Mouse (Mus musculus): Measurements from ENCODE around the gene Stpg1. TPM values are rescaled to one million over a fixed set of nuclear protein-coding genes. Genes with fewer than 3 reads are reported as not detected.

Gene Stpg1
- polyA plus RNA-seq, 1 experiment from 2014 or later: 0.34 TPM

DNA sequence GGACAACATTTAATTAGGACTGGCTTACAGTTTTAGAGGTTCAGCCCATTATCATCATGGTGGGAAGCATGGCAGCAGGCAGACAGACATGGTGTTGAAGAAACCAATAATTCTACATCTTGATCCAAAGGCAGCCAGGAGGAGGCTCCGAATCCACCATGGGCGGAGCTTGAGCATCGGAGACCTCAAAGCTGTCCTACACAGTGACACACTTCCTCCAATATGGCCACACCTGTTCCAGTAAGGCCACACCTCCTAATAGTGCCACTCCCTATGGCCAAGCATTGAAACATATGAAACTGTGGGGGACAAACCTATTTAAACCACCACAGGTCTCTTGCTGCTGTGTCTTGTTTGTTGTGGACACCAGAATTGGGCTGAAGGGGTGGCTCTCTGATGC is 40.4 kb downstream of the Stpg1 start:
- ATAC-seq (ENCODE audit: low FRiP score, low read depth): no peak
- Histone ChIP-seq H3K9me3 (no peaks in the 10 kb centered on the region), H3K4me2 (no peak overlapping the region), H3K36me3 (no peaks in the 10 kb centered on the region), H3K4me3 (no peak overlapping the region), H3K27ac (replicated peaks) (no peak overlapping the region), H3K27me3 (no peaks in the 10 kb centered on the region), H3K4me1 (replicated peaks) (peaks cover 5% of the 10 kb centered on the region), H3K9ac (no peak overlapping the region)
- 98% methylated on average over 3 of the region's 3 CpGs for WGBS

DNA sequence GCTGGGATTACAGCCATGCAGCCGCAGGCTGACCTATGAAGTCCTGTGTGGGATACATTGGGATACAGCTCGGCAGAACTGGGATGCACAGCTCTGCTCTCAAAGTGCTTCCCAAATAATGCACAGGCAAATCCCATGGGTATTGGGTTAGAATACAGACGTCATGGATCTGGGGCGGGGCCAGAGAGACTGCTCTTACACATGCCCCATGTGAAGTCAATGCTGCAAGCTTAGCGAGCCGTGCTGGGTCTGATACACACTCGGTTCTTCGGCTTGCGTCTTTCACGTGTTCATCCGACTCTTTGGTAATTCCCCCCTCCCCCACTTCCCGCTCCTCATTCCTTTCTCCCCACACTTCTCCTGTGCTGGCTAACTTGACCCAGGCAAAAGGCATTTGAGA is 44.5 kb downstream of the Stpg1 start:
- ATAC-seq (ENCODE audit: low FRiP score, low read depth): no peak
- Histone ChIP-seq H3K4me2 (no peak overlapping the region), H3K27ac (replicated peaks) (no peak overlapping the region), H3K9ac (no peak overlapping the region), H3K4me1 (replicated peaks) (peaks cover 10% of the 10 kb centered on the region), H3K4me3 (no peak overlapping the region), H3K9me3 (no peaks in the 10 kb centered on the region), H3K27me3 (no peaks in the 10 kb centered on the region), H3K36me3 (no peaks in the 10 kb centered on the region)
- WGBS: 81% methylated on average over 12 of the region's 12 CpGs

DNA sequence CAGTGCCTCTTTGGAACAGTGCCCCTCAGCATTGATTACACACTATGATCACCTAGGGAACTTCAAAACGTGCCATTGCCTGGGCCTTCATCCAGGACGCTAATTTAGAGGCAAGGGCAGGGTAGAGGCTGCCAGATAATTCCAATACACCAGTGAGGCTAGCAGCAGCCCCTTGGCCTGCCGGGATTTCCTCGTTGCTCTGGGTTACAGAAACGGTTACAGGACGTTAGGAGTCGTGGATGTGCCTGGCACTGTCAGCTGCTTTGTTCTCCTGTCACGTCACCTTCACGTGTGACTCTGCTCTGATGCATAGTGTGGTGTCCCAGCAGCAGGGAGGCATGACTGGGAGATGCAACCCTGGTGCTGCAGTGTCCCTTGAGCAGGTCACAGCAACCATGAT is 45.5 kb downstream of the Stpg1 start:
- no peaks in the 10 kb centered on the region for H3K36me3 ChIP-seq
- peak overlapping the region; percentile 33; the same call in 1 of the 2 replicates for H3K27ac ChIP-seq (replicated peaks)
- H3K4me2 ChIP-seq: no peak overlapping the region
- H3K27me3 ChIP-seq: no peaks in the 10 kb centered on the region
- no peak overlapping the region for H3K9ac ChIP-seq
- peaks cover 14% of the 10 kb centered on the region for H3K4me1 ChIP-seq (replicated peaks)
- 27% methylated on average over 9 of the region's 9 CpGs for WGBS
- peak; percentile 76; the same call in 1 of the 2 replicates for ATAC-seq (ENCODE audit: low FRiP score, low read depth)
- H3K4me3 ChIP-seq: no peak overlapping the region
- no peaks in the 10 kb centered on the region for H3K9me3 ChIP-seq

DNA sequence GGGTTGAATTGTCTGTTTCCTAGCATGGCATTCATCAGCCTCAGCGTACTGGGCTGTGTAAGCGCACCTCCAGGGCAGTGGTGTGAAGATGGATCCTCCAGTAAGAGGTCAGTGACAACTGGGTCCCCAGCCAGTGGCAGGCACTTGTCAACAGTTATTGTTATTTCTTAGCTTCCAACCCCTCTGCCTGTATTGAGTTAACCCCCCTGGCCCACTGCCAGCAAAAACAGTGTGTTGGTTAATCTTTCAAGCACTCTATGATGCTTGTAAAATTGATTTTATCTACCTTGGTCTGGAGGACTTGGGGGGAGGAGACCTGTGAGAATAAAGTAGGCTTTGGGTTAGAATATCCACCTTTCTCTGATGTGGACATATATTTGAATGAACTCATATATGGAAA is 49.7 kb downstream of the Stpg1 start:
- peaks cover 28% of the 10 kb centered on the region for H3K4me1 ChIP-seq (replicated peaks)
- H3K9me3 ChIP-seq: no peaks in the 10 kb centered on the region
- H3K4me2 ChIP-seq: no peak overlapping the region
- no peak overlapping the region for H3K9ac ChIP-seq
- H3K4me3 ChIP-seq: no peak overlapping the region
- ATAC-seq (ENCODE audit: low FRiP score, low read depth): no peak
- H3K27me3 ChIP-seq: no peaks in the 10 kb centered on the region
- H3K36me3 ChIP-seq: no peaks in the 10 kb centered on the region
- no peak overlapping the region for H3K27ac ChIP-seq (replicated peaks)
- 85% methylated on average over 2 of the region's 2 CpGs for WGBS

DNA sequence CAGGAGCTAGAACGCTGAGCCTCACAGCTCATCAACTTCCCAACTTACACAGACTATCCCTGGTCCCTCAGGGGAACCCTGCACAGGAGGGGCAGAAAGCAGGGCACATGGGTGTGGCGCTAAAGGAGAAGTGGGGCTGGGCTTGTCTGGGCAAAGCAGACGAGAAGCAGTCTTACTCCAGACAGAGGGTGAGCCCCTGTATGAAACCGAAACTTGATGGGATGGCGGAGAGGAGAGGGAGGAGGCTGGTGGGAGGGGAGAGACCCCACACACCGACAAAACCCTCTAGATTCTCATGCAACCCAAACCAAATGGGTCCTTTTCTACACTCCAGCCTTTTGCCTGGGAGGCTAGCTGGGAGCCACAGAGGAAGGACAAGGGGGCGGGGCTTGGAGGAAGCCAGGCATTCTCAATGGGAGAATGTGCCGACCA is 50.5 kb downstream of the Stpg1 start:
- no peak overlapping the region for H3K9ac ChIP-seq
- no peak for ATAC-seq (ENCODE audit: low FRiP score, low read depth)
- no peaks in the 10 kb centered on the region for H3K9me3 ChIP-seq
- H3K4me3 ChIP-seq: no peak overlapping the region
- H3K36me3 ChIP-seq: no peaks in the 10 kb centered on the region
- H3K27me3 ChIP-seq: no peaks in the 10 kb centered on the region
- no peak overlapping the region for H3K27ac ChIP-seq (replicated peaks)
- 21% methylated on average over 8 of the region's 8 CpGs for WGBS
- H3K4me2 ChIP-seq: no peak overlapping the region; the same call in none of the 2 replicates
- H3K4me1 ChIP-seq (replicated peaks): peaks cover 23% of the 10 kb centered on the region

DNA sequence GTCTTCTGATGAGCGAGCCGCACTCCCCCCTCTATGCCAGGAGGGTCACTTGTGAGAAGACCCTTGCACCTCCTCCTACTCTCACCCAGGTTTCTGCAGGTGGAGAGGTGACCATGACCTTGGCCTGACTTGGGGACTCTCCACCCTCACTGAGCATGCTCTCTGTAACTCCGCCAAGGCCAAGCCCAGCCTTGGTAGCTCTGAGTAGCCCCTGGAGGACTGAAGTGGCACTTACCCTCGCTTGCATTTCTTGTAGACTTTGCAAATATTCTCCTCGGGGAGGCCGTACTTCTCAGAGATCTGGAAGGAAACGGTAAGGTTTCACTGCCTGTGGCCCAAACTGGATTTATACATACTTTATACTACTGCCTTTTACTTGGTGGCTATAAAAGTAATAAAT is 51.4 kb downstream of the Stpg1 start:
- no peak for ATAC-seq (ENCODE audit: low FRiP score, low read depth)
- no peaks in the 10 kb centered on the region for H3K9me3 ChIP-seq
- WGBS: 84% methylated on average over 7 of the region's 7 CpGs
- no peak overlapping the region for H3K4me3 ChIP-seq
- no peak overlapping the region for H3K9ac ChIP-seq
- no peak overlapping the region for H3K4me2 ChIP-seq
- H3K27ac ChIP-seq (replicated peaks): no peak overlapping the region
- no peaks in the 10 kb centered on the region for H3K27me3 ChIP-seq
- H3K36me3 ChIP-seq: no peaks in the 10 kb centered on the region
- H3K4me1 ChIP-seq (replicated peaks): peaks cover 18% of the 10 kb centered on the region

GRCm38 (mm10) chr4:135546793-135547192 is 52.2 kb downstream of the Stpg1 start:
- Histone ChIP-seq H3K27ac (replicated peaks) (no peak overlapping the region), H3K9ac (no peak overlapping the region), H3K27me3 (no peaks in the 10 kb centered on the region), H3K36me3 (no peaks in the 10 kb centered on the region), H3K4me2 (no peak overlapping the region), H3K9me3 (no peaks in the 10 kb centered on the region), H3K4me3 (no peak overlapping the region), H3K4me1 (replicated peaks) (peaks cover 20% of the 10 kb centered on the region)
- no peak for ATAC-seq (ENCODE audit: low FRiP score, low read depth)
- WGBS: 81% methylated on average over 4 of the region's 4 CpGs

DNA sequence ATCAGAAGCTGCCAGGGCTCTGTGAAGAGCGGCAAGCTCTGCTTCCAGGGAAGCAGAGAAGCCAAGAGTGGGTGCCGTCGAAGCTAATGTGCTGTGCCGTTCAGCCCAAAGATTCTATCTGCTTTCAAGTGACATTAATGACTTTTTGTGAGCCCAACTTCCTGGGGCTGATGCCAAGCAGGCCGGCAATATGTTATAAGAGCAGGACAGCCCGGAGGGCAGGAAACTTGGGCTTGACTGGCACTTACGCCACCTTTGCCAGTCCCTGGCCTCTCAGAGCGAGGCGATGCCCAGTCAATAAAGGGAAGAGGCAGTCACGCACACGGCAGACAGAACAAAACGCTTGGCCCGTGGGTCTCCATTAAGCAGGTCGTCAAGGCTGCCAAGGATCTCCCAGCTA is 53.0 kb downstream of the Stpg1 start:
- no peaks in the 10 kb centered on the region for H3K9me3 ChIP-seq
- no peak overlapping the region for H3K4me2 ChIP-seq
- peaks cover 23% of the 10 kb centered on the region for H3K4me1 ChIP-seq (replicated peaks)
- 47% methylated on average over 14 of the region's 14 CpGs for WGBS
- H3K9ac ChIP-seq: no peak overlapping the region
- no peaks in the 10 kb centered on the region for H3K27me3 ChIP-seq
- no peaks in the 10 kb centered on the region for H3K36me3 ChIP-seq
- H3K27ac ChIP-seq (replicated peaks): no peak overlapping the region
- H3K4me3 ChIP-seq: no peak overlapping the region
- no peak for ATAC-seq (ENCODE audit: low FRiP score, low read depth)

GRCm38 (mm10) chr4:135548108-135548507 is 53.5 kb downstream of the Stpg1 start:
- H3K4me3 ChIP-seq: no peak overlapping the region
- no peaks in the 10 kb centered on the region for H3K36me3 ChIP-seq
- no peaks in the 10 kb centered on the region for H3K9me3 ChIP-seq
- H3K9ac ChIP-seq: no peak overlapping the region
- H3K27me3 ChIP-seq: no peaks in the 10 kb centered on the region
- H3K4me2 ChIP-seq: no peak overlapping the region
- WGBS: 30% methylated on average over 7 of the region's 7 CpGs
- peaks cover 29% of the 10 kb centered on the region for H3K4me1 ChIP-seq (replicated peaks)
- no peak for ATAC-seq (ENCODE audit: low FRiP score, low read depth)
- no peak overlapping the region for H3K27ac ChIP-seq (replicated peaks)

GRCm38 (mm10) chr4:135548521-135549077 is 54.0 kb downstream of the Stpg1 start:
- no peak overlapping the region for H3K9ac ChIP-seq
- ATAC-seq (ENCODE audit: low FRiP score, low read depth): no peak
- H3K4me2 ChIP-seq: no peak overlapping the region
- WGBS: 42% methylated on average over 9 of the region's 9 CpGs
- H3K4me1 ChIP-seq (replicated peaks): peaks cover 31% of the 10 kb centered on the region
- H3K27me3 ChIP-seq: no peaks in the 10 kb centered on the region
- no peaks in the 10 kb centered on the region for H3K9me3 ChIP-seq
- no peak overlapping the region for H3K4me3 ChIP-seq
- H3K27ac ChIP-seq (replicated peaks): no peak overlapping the region
- H3K36me3 ChIP-seq: no peaks in the 10 kb centered on the region

DNA sequence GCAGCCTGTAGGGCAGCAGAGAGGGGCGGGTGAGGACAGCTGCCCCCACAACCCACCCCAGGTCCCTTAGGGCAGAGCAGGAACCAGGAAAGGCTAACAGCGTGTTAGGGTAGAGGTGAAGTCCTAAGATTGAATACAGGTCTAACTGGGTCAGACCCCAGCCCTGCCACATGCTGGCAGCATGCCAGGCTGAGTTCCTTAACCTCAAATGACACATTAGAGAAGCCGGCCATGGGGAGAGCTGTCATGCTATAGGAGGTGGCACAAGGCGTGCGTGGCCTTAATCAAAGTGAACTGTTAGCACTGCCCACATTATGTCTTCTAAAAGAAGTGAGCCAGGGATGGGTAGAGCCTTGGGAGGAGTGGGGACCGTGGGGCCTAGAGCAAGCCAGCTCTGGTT is 54.7 kb downstream of the Stpg1 start:
- Histone ChIP-seq H3K36me3 (no peaks in the 10 kb centered on the region), H3K4me3 (no peak overlapping the region), H3K27ac (replicated peaks) (no peak overlapping the region), H3K9ac (no peak overlapping the region), H3K9me3 (no peaks in the 10 kb centered on the region), H3K27me3 (no peaks in the 10 kb centered on the region), H3K4me1 (replicated peaks) (peaks cover 31% of the 10 kb centered on the region), H3K4me2 (no peak overlapping the region)
- no peak for ATAC-seq (ENCODE audit: low FRiP score, low read depth)
- WGBS: 67% methylated on average over 6 of the region's 6 CpGs

- Histone ChIP-seq H3K4me3 (no peak overlapping the region), H3K9ac (no peak overlapping the region), H3K4me2 (no peak overlapping the region), H3K27me3 (0 out of 2 replicates have a peak, but pooled peaks cover 1% of the 10 kb centered on the region), H3K4me1 (replicated peaks) (peaks cover 19% of the 10 kb centered on the region), H3K36me3 (no peaks in the 10 kb centered on the region), H3K27ac (replicated peaks) (no peak overlapping the region), H3K9me3 (no peaks in the 10 kb centered on the region)
- WGBS: 60% methylated on average over 2 of the region's 2 CpGs
- no peak for ATAC-seq (ENCODE audit: low FRiP score, low read depth)
Measured at GRCm38 (mm10) chr4:135563794-135564193, 69.2 kb downstream of the Stpg1 start.

DNA sequence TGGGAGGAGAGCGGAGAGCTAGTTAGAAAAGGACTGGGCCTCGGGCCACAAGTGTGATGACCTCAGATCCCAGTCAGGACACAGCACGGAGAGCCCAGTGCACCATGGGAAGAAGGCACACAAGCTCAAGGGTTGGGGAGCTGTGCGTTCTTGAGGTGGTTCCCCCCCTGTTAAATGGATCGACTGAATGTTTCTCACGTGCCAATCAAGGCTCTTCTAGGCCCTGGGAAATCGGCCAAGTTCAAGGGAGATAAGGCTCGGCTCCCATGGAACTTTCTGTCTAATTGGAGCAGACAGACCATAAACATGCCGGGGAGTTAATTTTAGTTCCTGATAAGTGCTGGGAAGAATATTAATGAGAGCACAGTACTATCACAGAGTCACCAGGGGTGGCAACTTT is 70.8 kb downstream of the Stpg1 start:
- no peaks in the 10 kb centered on the region for H3K36me3 ChIP-seq
- no peak overlapping the region for H3K4me3 ChIP-seq
- H3K9ac ChIP-seq: no peak overlapping the region
- no peak overlapping the region for H3K4me2 ChIP-seq
- H3K4me1 ChIP-seq (replicated peaks): peaks cover 26% of the 10 kb centered on the region
- ATAC-seq (ENCODE audit: low FRiP score, low read depth): no peak
- H3K27me3 ChIP-seq: peaks cover 12% of the 10 kb centered on the region; the same call in 1 of the 2 replicates
- WGBS: 44% methylated on average over 9 of the region's 9 CpGs
- no peak overlapping the region for H3K27ac ChIP-seq (replicated peaks)
- no peaks in the 10 kb centered on the region for H3K9me3 ChIP-seq

Data from hindbrain, embryonic 15.5 days (tissue).